Mouse (Mus musculus): Measurements from ENCODE around the gene Pak6. TPM values are rescaled to one million over a fixed set of nuclear protein-coding genes. Genes with fewer than 3 reads are reported as not detected.

The Pak6 gene
- polyA plus RNA-seq, 1 experiment from 2014 or later: 1.5 TPM

GRCm38 (mm10) chr2:118725511-118725910, 62.4 kb downstream of the Pak6 start:
- no peak overlapping the region for H3K9ac ChIP-seq (ENCODE audit: low read depth, low read length)
- H3K4me3 ChIP-seq (ENCODE audit: low read depth, low read length): no peak overlapping the region
- WGBS: 87% methylated on average over 4 of the region's 4 CpGs
- no peak overlapping the region for H3K4me2 ChIP-seq (replicated peaks; ENCODE audit: low read depth, low read length)
- H3K4me1 ChIP-seq (replicated peaks; ENCODE audit: control insufficient read depth, insufficient read depth, low read length): 0 out of 2 replicates have a peak, but pooled peaks cover 2% of the 10 kb centered on the region
- ATAC-seq (ENCODE audit: low FRiP score) (no peak), DNase-seq (ENCODE audit: low spot score) (no peak)
- peaks cover 9% of the 10 kb centered on the region for H3K27me3 ChIP-seq (ENCODE audit: control insufficient read depth, insufficient read depth, low read length)
- H3K27ac ChIP-seq (ENCODE audit: low read depth, low read length): no peak overlapping the region
- no peaks in the 10 kb centered on the region for H3K36me3 ChIP-seq (ENCODE audit: control insufficient read depth, insufficient read depth, low read length)
- no peaks in the 10 kb centered on the region for H3K9me3 ChIP-seq (ENCODE audit: control insufficient read depth, low read length)

- Histone ChIP-seq H3K36me3 (ENCODE audit: control insufficient read depth, insufficient read depth, low read length) (no peaks in the 10 kb centered on the region), H3K4me3 (ENCODE audit: low read depth, low read length) (no peak overlapping the region), H3K9ac (ENCODE audit: low read depth, low read length) (no peak overlapping the region), H3K9me3 (ENCODE audit: control insufficient read depth, low read length) (no peaks in the 10 kb centered on the region), H3K4me2 (replicated peaks; ENCODE audit: low read depth, low read length) (no peak overlapping the region), H3K4me1 (replicated peaks; ENCODE audit: control insufficient read depth, insufficient read depth, low read length) (0 out of 2 replicates have a peak, but pooled peaks cover 2% of the 10 kb centered on the region), H3K27ac (ENCODE audit: low read depth, low read length) (no peak overlapping the region), H3K27me3 (ENCODE audit: control insufficient read depth, insufficient read depth, low read length) (peaks cover 10% of the 10 kb centered on the region)
- 77% methylated on average over 2 of the region's 2 CpGs for WGBS
- ATAC-seq (ENCODE audit: low FRiP score) (no peak), DNase-seq (ENCODE audit: low spot score) (no peak)
Observed at GRCm38 (mm10) chr2:118726873-118727272, 63.8 kb downstream of the Pak6 start.

- Histone ChIP-seq H3K9ac (ENCODE audit: low read depth, low read length) (no peak overlapping the region), H3K4me3 (ENCODE audit: low read depth, low read length) (no peak overlapping the region), H3K36me3 (ENCODE audit: control insufficient read depth, insufficient read depth, low read length) (no peaks in the 10 kb centered on the region), H3K9me3 (ENCODE audit: control insufficient read depth, low read length) (no peaks in the 10 kb centered on the region), H3K27ac (ENCODE audit: low read depth, low read length) (no peak overlapping the region), H3K4me1 (replicated peaks; ENCODE audit: control insufficient read depth, insufficient read depth, low read length) (0 out of 2 replicates have a peak, but pooled peaks cover 2% of the 10 kb centered on the region), H3K27me3 (ENCODE audit: control insufficient read depth, insufficient read depth, low read length) (peaks cover 10% of the 10 kb centered on the region), H3K4me2 (replicated peaks; ENCODE audit: low read depth, low read length) (no peak overlapping the region)
- ATAC-seq (ENCODE audit: low FRiP score) (no peak), DNase-seq (ENCODE audit: low spot score) (no peak)
- whole genome bisulfite sequencing: 29% methylated on average over 9 of the region's 9 CpGs
Observed at GRCm38 (mm10) chr2:118727911-118728310, 64.8 kb downstream of the Pak6 start.

- ATAC-seq (ENCODE audit: low FRiP score) (no peak), DNase-seq (ENCODE audit: low spot score) (no peak)
- 21% methylated on average over 7 of the region's 7 CpGs for WGBS
- Histone ChIP-seq H3K27me3 (ENCODE audit: control insufficient read depth, insufficient read depth, low read length) (peaks cover 10% of the 10 kb centered on the region), H3K4me1 (replicated peaks; ENCODE audit: control insufficient read depth, insufficient read depth, low read length) (0 out of 2 replicates have a peak, but pooled peaks cover 2% of the 10 kb centered on the region), H3K9ac (ENCODE audit: low read depth, low read length) (no peak within 1 kb of the TSS), H3K27ac (ENCODE audit: low read depth, low read length) (no peak within 1 kb of the TSS), H3K4me2 (replicated peaks; ENCODE audit: low read depth, low read length) (no peak within 1 kb of the TSS), H3K9me3 (ENCODE audit: control insufficient read depth, low read length) (no peaks in the 10 kb centered on the region), H3K36me3 (ENCODE audit: control insufficient read depth, insufficient read depth, low read length) (no peaks in the 10 kb centered on the region), H3K4me3 (ENCODE audit: low read depth, low read length) (no peak within 1 kb of the TSS)
Observed at GRCm38 (mm10) chr2:118728337-118728736, 65.2 kb downstream of the Pak6 start, which contains the start of gene Plcb2. TSS of gene Plcb2 (minus strand) at chr2:118728438.

- WGBS: 52% methylated on average over 4 of the region's 4 CpGs
- H3K27me3 ChIP-seq (ENCODE audit: control insufficient read depth, insufficient read depth, low read length): peaks cover 10% of the 10 kb centered on the region
- no peak for DNase-seq (ENCODE audit: low spot score)
Observed at GRCm38 (mm10) chr2:118729194-118729593, 66.1 kb downstream of the Pak6 start.

GRCm38 (mm10) chr2:118729816-118730621, 66.9 kb downstream of the Pak6 start:
- ATAC-seq (ENCODE audit: low FRiP score) (no peak), DNase-seq (ENCODE audit: low spot score) (no peak)
- 30% methylated on average over 8 of the region's 8 CpGs for WGBS
- peaks cover 10% of the 10 kb centered on the region for H3K27me3 ChIP-seq (ENCODE audit: control insufficient read depth, insufficient read depth, low read length)
- H3K4me2 ChIP-seq (replicated peaks; ENCODE audit: low read depth, low read length): no peak overlapping the region
- H3K4me1 ChIP-seq (replicated peaks; ENCODE audit: control insufficient read depth, insufficient read depth, low read length): no peaks in the 10 kb centered on the region
- H3K9me3 ChIP-seq (ENCODE audit: control insufficient read depth, low read length): no peaks in the 10 kb centered on the region
- H3K9ac ChIP-seq (ENCODE audit: low read depth, low read length): no peak overlapping the region
- H3K4me3 ChIP-seq (ENCODE audit: low read depth, low read length): no peak overlapping the region
- no peaks in the 10 kb centered on the region for H3K36me3 ChIP-seq (ENCODE audit: control insufficient read depth, insufficient read depth, low read length)
- no peak overlapping the region for H3K27ac ChIP-seq (ENCODE audit: low read depth, low read length)

More at GRCm38 (mm10) chr2:118729194-118729593, 66.1 kb downstream of the Pak6 start:
- Histone ChIP-seq H3K36me3 (ENCODE audit: control insufficient read depth, insufficient read depth, low read length) (no peaks in the 10 kb centered on the region), H3K9me3 (ENCODE audit: control insufficient read depth, low read length) (no peaks in the 10 kb centered on the region), H3K4me3 (ENCODE audit: low read depth, low read length) (no peak overlapping the region), H3K4me2 (replicated peaks; ENCODE audit: low read depth, low read length) (no peak overlapping the region), H3K4me1 (replicated peaks; ENCODE audit: control insufficient read depth, insufficient read depth, low read length) (0 out of 2 replicates have a peak, but pooled peaks cover 2% of the 10 kb centered on the region), H3K9ac (ENCODE audit: low read depth, low read length) (no peak overlapping the region), H3K27ac (ENCODE audit: low read depth, low read length) (no peak overlapping the region)
- no peak for ATAC-seq (ENCODE audit: low FRiP score)

GRCm38 (mm10) chr2:118730622-118730915, 67.5 kb downstream of the Pak6 start:
- Histone ChIP-seq H3K27me3 (ENCODE audit: control insufficient read depth, insufficient read depth, low read length) (peaks cover 10% of the 10 kb centered on the region), H3K4me1 (replicated peaks; ENCODE audit: control insufficient read depth, insufficient read depth, low read length) (no peaks in the 10 kb centered on the region), H3K4me2 (replicated peaks; ENCODE audit: low read depth, low read length) (no peak overlapping the region), H3K4me3 (ENCODE audit: low read depth, low read length) (no peak overlapping the region), H3K36me3 (ENCODE audit: control insufficient read depth, insufficient read depth, low read length) (no peaks in the 10 kb centered on the region), H3K27ac (ENCODE audit: low read depth, low read length) (no peak overlapping the region), H3K9ac (ENCODE audit: low read depth, low read length) (no peak overlapping the region), H3K9me3 (ENCODE audit: control insufficient read depth, low read length) (no peaks in the 10 kb centered on the region)
- peak; percentile 56 for DNase-seq (ENCODE audit: low spot score)
- WGBS: 5% methylated on average over 3 of the region's 3 CpGs
- ATAC-seq (ENCODE audit: low FRiP score): no peak

- Histone ChIP-seq H3K4me2 (replicated peaks; ENCODE audit: low read depth, low read length) (no peak overlapping the region), H3K9ac (ENCODE audit: low read depth, low read length) (no peak overlapping the region), H3K36me3 (ENCODE audit: control insufficient read depth, insufficient read depth, low read length) (no peaks in the 10 kb centered on the region), H3K27me3 (ENCODE audit: control insufficient read depth, insufficient read depth, low read length) (peaks cover 10% of the 10 kb centered on the region), H3K9me3 (ENCODE audit: control insufficient read depth, low read length) (no peaks in the 10 kb centered on the region), H3K27ac (ENCODE audit: low read depth, low read length) (no peak overlapping the region), H3K4me1 (replicated peaks; ENCODE audit: control insufficient read depth, insufficient read depth, low read length) (no peaks in the 10 kb centered on the region), H3K4me3 (ENCODE audit: low read depth, low read length) (no peak overlapping the region)
- 89% methylated on average over 5 of the region's 5 CpGs for WGBS
- ATAC-seq (ENCODE audit: low FRiP score) (no peak), DNase-seq (ENCODE audit: low spot score) (no peak)
Observed at GRCm38 (mm10) chr2:118731981-118732380, 68.9 kb downstream of the Pak6 start.

- Histone ChIP-seq H3K4me3 (ENCODE audit: low read depth, low read length) (no peak overlapping the region), H3K27me3 (ENCODE audit: control insufficient read depth, insufficient read depth, low read length) (peaks cover 10% of the 10 kb centered on the region), H3K9ac (ENCODE audit: low read depth, low read length) (no peak overlapping the region), H3K4me2 (replicated peaks; ENCODE audit: low read depth, low read length) (no peak overlapping the region), H3K4me1 (replicated peaks; ENCODE audit: control insufficient read depth, insufficient read depth, low read length) (no peaks in the 10 kb centered on the region), H3K36me3 (ENCODE audit: control insufficient read depth, insufficient read depth, low read length) (no peaks in the 10 kb centered on the region), H3K9me3 (ENCODE audit: control insufficient read depth, low read length) (no peaks in the 10 kb centered on the region), H3K27ac (ENCODE audit: low read depth, low read length) (no peak overlapping the region)
- WGBS: 82% methylated on average over 5 of the region's 5 CpGs
- ATAC-seq (ENCODE audit: low FRiP score) (no peak), DNase-seq (ENCODE audit: low spot score) (no peak)
Observed at GRCm38 (mm10) chr2:118733341-118733740, 70.2 kb downstream of the Pak6 start.

Data from hindbrain, embryonic 11.5 days (tissue).